In genomic region chr5:105518626-105519095, GRCm38 (mm10) we compare ENCODE assay signal across 8 mouse cellular contexts. TPM values are rescaled to one million over a fixed set of nuclear protein-coding genes. Genes with fewer than 3 reads are reported as not detected.
A peak's percentile ranks its signal among the peaks of the same experiment; 100 is the strongest.
DNase-seq lines count a peak whose midpoint lies in the region; ATAC-seq and TF ChIP-seq lines count a peak whose summit lies in the region.

No protein-coding gene starts in this region.

- H3K36me3 ChIP-seq in forebrain, postnatal 0 days (ENCODE audit: insufficient read depth), result no peaks in the 10 kb centered on the region
- H3K36me3 ChIP-seq in liver, adult 2 months (ENCODE audit: control insufficient read depth, insufficient read depth, low read length), result no peaks in the 10 kb centered on the region

- under 1% methylated on average over 16 of the region's 16 CpGs for WGBS in forebrain, postnatal 0 days
- 4% methylated on average over 16 of the region's 16 CpGs for WGBS in liver, adult 2 months

- no peaks in the 10 kb centered on the region for H3K79me2 ChIP-seq in liver, adult 2 months (ENCODE audit: control insufficient read depth, insufficient read depth, low read length)

- peak; percentile 60 for ATAC-seq in activated CD4-positive, CD25-positive, alpha-beta regulatory T cell, adult 4 months
- ATAC-seq in forebrain, postnatal 0 days, result peak; percentile 59
- peak; percentile 7 for ATAC-seq in neutrophil, adult 5-6 weeks (ENCODE audit: extremely low read depth, insufficient number of reproducible peaks, low FRiP score, poor library complexity, severe bottlenecking)

- TF ChIP-seq POLR2A in liver, adult 2 months (IDR thresholded peaks at IDR 0.05; ENCODE audit: extremely low read depth, insufficient read depth, low read length), result no peak

- H3K4me2 ChIP-seq in forebrain, postnatal 0 days (ENCODE audit: low read depth), result peak overlapping the region; percentile 92

- intact Hi-C loops in left cerebral cortex, postnatal 10 days (cut with DNase I), result loop anchor here (2.0 to 5.0 kb wide), 2 partner anchors 136 to 349 kb away; no protein-coding TSS in a partner anchor

- H3K27me3 ChIP-seq in forebrain, postnatal 0 days (ENCODE audit: insufficient read depth, low read length), result no peaks in the 10 kb centered on the region
- peaks cover 3% of the 10 kb centered on the region for H3K27me3 ChIP-seq in liver, adult 2 months (ENCODE audit: control insufficient read depth, insufficient read depth, low read length)

- H3K4me3 ChIP-seq in forebrain, postnatal 0 days (ENCODE audit: low read depth, low read length), result peak overlapping the region; percentile 83
- H3K4me3 ChIP-seq in liver, adult 2 months (ENCODE audit: insufficient read depth, low read depth, low read length), result peak overlapping the region; percentile 95

- H3K4me1 ChIP-seq in forebrain, postnatal 0 days (ENCODE audit: insufficient read depth), result peaks cover 15% of the 10 kb centered on the region; the same call in 1 of the 2 replicates
- peaks cover 2% of the 10 kb centered on the region for H3K4me1 ChIP-seq in liver, adult 2 months (ENCODE audit: control insufficient read depth, insufficient read depth, low read length)

- H3K9me3 ChIP-seq in forebrain, postnatal 0 days (ENCODE audit: low read length), result no peaks in the 10 kb centered on the region

- peak overlapping the region; percentile 86 for H3K27ac ChIP-seq in forebrain, postnatal 0 days (ENCODE audit: low read depth, low read length)
- peak overlapping the region; percentile 69 for H3K27ac ChIP-seq in liver, adult 2 months (replicated peaks; ENCODE audit: insufficient read depth, low read depth, low read length)

- H3K9ac ChIP-seq in forebrain, postnatal 0 days, result peak overlapping the region; percentile 77
- peak overlapping the region; percentile 80 for H3K9ac ChIP-seq in liver, adult 2 months (ENCODE audit: low read depth, low read length)

- DNase-seq in left cerebral cortex, adult 18-20 months (ENCODE audit: low spot score in 2 of 2), result peak; percentile 21 to 24
- no peak for DNase-seq in left cerebral cortex, postnatal 10 days (ENCODE audit: extremely low spot score in 1 of 2, low spot score in 2 of 2)
- no peak for DNase-seq in forebrain, postnatal 0 days
- DNase-seq in liver, adult 2 months (ENCODE audit: extremely low read depth, low read depth, low spot score), result no peak
- DNase-seq in adrenal gland, postnatal 25 days, result no peak
- DNase-seq in ovary, postnatal 14 days (ENCODE audit: low spot score), result no peak

- no peak for TF ChIP-seq CTCF in forebrain, postnatal 0 days (IDR thresholded peaks at IDR 0.05; ENCODE audit: low read depth)
- no peak for TF ChIP-seq CTCF in liver, adult 2 months (IDR thresholded peaks at IDR 0.05; ENCODE audit: low read depth, low read length)

RNA-seq across cellular contexts. Expression of gene Lrrc8c, which starts 0.5 kb away (rescaled TPM):
- 10 to 100 TPM; 30.7 to 31.0 TPM for total RNA-seq in left cerebral cortex, adult 18-20 months (2021)
- 10 to 100 TPM; 28.4 to 34.0 TPM for total RNA-seq in left cerebral cortex, postnatal 10 days (2021)
- polyA plus RNA-seq in activated CD4-positive, CD25-positive, alpha-beta regulatory T cell, adult 4 months (2017; shearing (Covaris generic)), result 10 to 100 TPM; 59.7 to 61.9 TPM
- total RNA-seq in forebrain, postnatal 0 days (2014; rRNA removed), result 6.2 and 6.9 TPM in 2 replicates
- polyA plus RNA-seq in forebrain, postnatal 0 days (2015; fragmentation: Nextera tagmentation; extraction: Ambion mirVana), result 10.0 and 11.5 TPM in 2 replicates
- 2.1 and 3.3 TPM in 2 replicates for total RNA-seq in liver, adult 2 months (2014; rRNA removed)
- polyA plus RNA-seq in liver, adult 2 months (2012; rRNA removed), result 1.5 and 1.8 TPM in 2 replicates
- total RNA-seq in neutrophil, adult 5-6 weeks (2017), result 14.7 and 15.8 TPM in 2 replicates
- total RNA-seq in adrenal gland, postnatal 25 days (2021), result 16.5 and 36.8 TPM in 2 replicates

Comparison
In these comparisons a context has a peak if more than half of its experiments do, and no peak if none do; other contexts are left out.
1. DNase-seq: peak in left cerebral cortex, adult 18-20 months (2 of 2); none in left cerebral cortex, postnatal 10 days (0 of 2), forebrain, postnatal 0 days (single experiment), liver, adult 2 months (single experiment), adrenal gland, postnatal 25 days (single experiment) and ovary, postnatal 14 days (single experiment).
2. ATAC-seq: peak in every context shown above with its lines; median percentile 60 in activated CD4-positive, CD25-positive, alpha-beta regulatory T cell, adult 4 months; 59 in forebrain, postnatal 0 days; 7 in neutrophil, adult 5-6 weeks.